Comparison of ENCODE assay signal across 8 mouse cellular contexts in genomic region chr4:96590911-96591790, GRCm38 (mm10). TPM values are rescaled to one million over a fixed set of nuclear protein-coding genes. Genes with fewer than 3 reads are reported as not detected.
DNase-seq lines count a peak whose midpoint lies in the region; ATAC-seq and TF ChIP-seq lines count a peak whose summit lies in the region.

Cyp2j9 (minus strand) TSS chr4:96591578.

- H3K27ac ChIP-seq in cerebellum, adult 2 months (ENCODE audit: insufficient read depth, low read length) = no peak within 1 kb of the TSS; the same call in 1 of the 2 replicates
- H3K27ac ChIP-seq in forebrain, postnatal 0 days (ENCODE audit: low read depth, low read length) = peak within 1 kb of the TSS; percentile 64
- peak within 1 kb of the TSS; percentile 85 for H3K27ac ChIP-seq in lung, embryonic 15.5 days

- H3K9ac ChIP-seq in forebrain, postnatal 0 days = peak within 1 kb of the TSS; percentile 53
- H3K9ac ChIP-seq in lung, embryonic 15.5 days = peak within 1 kb of the TSS; percentile 47

- H3K27me3 ChIP-seq in cerebellum, adult 2 months (ENCODE audit: control insufficient read depth, insufficient read depth, low read length) = no peaks in the 10 kb centered on the region
- H3K27me3 ChIP-seq in forebrain, postnatal 0 days (ENCODE audit: insufficient read depth, low read length) = no peaks in the 10 kb centered on the region
- H3K27me3 ChIP-seq in lung, embryonic 15.5 days = no peaks in the 10 kb centered on the region

- H3K9me3 ChIP-seq in forebrain, postnatal 0 days (ENCODE audit: low read length) = no peaks in the 10 kb centered on the region
- no peaks in the 10 kb centered on the region for H3K9me3 ChIP-seq in lung, embryonic 15.5 days

- intact Hi-C loops in heart, postnatal 25 days (cut with DNase I) = loop anchor here (5.0 kb wide), 1 partner anchor 39 kb away; the partner anchor contains the start of gene Cyp2j6

- TF ChIP-seq CTCF in cerebellum, adult 2 months (IDR thresholded peaks at IDR 0.05; ENCODE audit: borderline replicate concordance, insufficient read depth, low read depth, low read length) = no peak
- no peak for TF ChIP-seq CTCF in forebrain, postnatal 0 days (IDR thresholded peaks at IDR 0.05; ENCODE audit: low read depth)

- TF ChIP-seq POLR2A in cerebellum, adult 2 months (IDR thresholded peaks at IDR 0.05; ENCODE audit: borderline replicate concordance, insufficient read depth, low read length) = no peak

- peak within 1 kb of the TSS; percentile 54 for H3K4me3 ChIP-seq in cerebellum, adult 2 months (replicated peaks; ENCODE audit: insufficient read depth, low read depth, low read length)
- peak within 1 kb of the TSS; percentile 37 for H3K4me3 ChIP-seq in forebrain, postnatal 0 days (ENCODE audit: low read depth, low read length)
- H3K4me3 ChIP-seq in lung, embryonic 15.5 days = peak within 1 kb of the TSS; percentile 51

- peak within 1 kb of the TSS; percentile 58 for H3K4me2 ChIP-seq in forebrain, postnatal 0 days (ENCODE audit: low read depth)
- peak within 1 kb of the TSS; percentile 86 for H3K4me2 ChIP-seq in lung, embryonic 15.5 days

- WGBS in cerebellum, adult 2 months = 3% methylated on average over 18 of the region's 18 CpGs
- WGBS in forebrain, postnatal 0 days = 4% methylated on average over 18 of the region's 18 CpGs
- 5% methylated on average over 18 of the region's 18 CpGs for WGBS in lung, embryonic 15.5 days

- peak; percentile 75 for DNase-seq in Muller cell, postnatal 12 days (ENCODE audit: inconsistent ontology term)
- peak; percentile 39 to 48 for DNase-seq in cerebellum, adult 2 months
- DNase-seq in forebrain, postnatal 0 days = peak; percentile 77
- DNase-seq in heart, postnatal 25 days (ENCODE audit: low spot score) = peak; percentile 64
- peak; percentile 56 to 64 for DNase-seq in layer of hippocampus, postnatal 10 days (ENCODE audit: low spot score in 2 of 2)
- peak; percentile 44 for DNase-seq in ovary, postnatal 10 days (ENCODE audit: low spot score)
- DNase-seq in urinary bladder, postnatal 36 days (ENCODE audit: low spot score in 2 of 2) = peak; percentile 74 to 81

- H3K36me3 ChIP-seq in forebrain, postnatal 0 days (ENCODE audit: insufficient read depth) = no peaks in the 10 kb centered on the region
- H3K36me3 ChIP-seq in lung, embryonic 15.5 days = no peaks in the 10 kb centered on the region

- peak; percentile 93 for ATAC-seq in forebrain, postnatal 0 days
- ATAC-seq in lung, embryonic 15.5 days (ENCODE audit: borderline replicate concordance, extremely low read depth, low FRiP score, low TSS enrichment) = peak; percentile 97

- peaks cover 5% of the 10 kb centered on the region; the same call in 1 of the 2 replicates for H3K4me1 ChIP-seq in cerebellum, adult 2 months (ENCODE audit: control insufficient read depth, insufficient read depth, low read length)
- H3K4me1 ChIP-seq in forebrain, postnatal 0 days (ENCODE audit: insufficient read depth) = 0 out of 2 replicates have a peak, but pooled peaks cover 3% of the 10 kb centered on the region
- H3K4me1 ChIP-seq in lung, embryonic 15.5 days = peaks cover 3% of the 10 kb centered on the region; the same call in 1 of the 2 replicates

RNA-seq across cellular contexts. Expression of gene Cyp2j9, which starts in this region (rescaled TPM):
- polyA plus RNA-seq in cerebellum, adult 2 months (2012; rRNA removed) = 38.4 and 41.3 TPM in 2 replicates
- 9.5 and 9.7 TPM in 2 replicates for total RNA-seq in forebrain, postnatal 0 days (2014; rRNA removed)
- polyA plus RNA-seq in forebrain, postnatal 0 days (2015; fragmentation: Nextera tagmentation; extraction: Ambion mirVana) = 6.8 and 8.3 TPM in 2 replicates
- total RNA-seq in heart, postnatal 25 days (2021) = 1 to 10 TPM in 1 of 2 experiments, under 1 TPM in 1; 0.96 to 1.4 TPM
- 10 to 100 TPM; 10.5 to 11.4 TPM for total RNA-seq in layer of hippocampus, postnatal 10 days (2021)
- 3.4 and 3.7 TPM in 2 replicates for polyA plus RNA-seq in lung, embryonic 15.5 days (2015; fragmentation: Nextera tagmentation; extraction: Ambion mirVana)
